Mouse (Mus musculus) midbrain, embryonic 14.5 days (tissue): ENCODE measurements around the gene Plppr3. TPM values are rescaled to one million over a fixed set of nuclear protein-coding genes. Genes with fewer than 3 reads are reported as not detected.

Source experiments
- ATAC-seq: fragments of 200-750 bp; cut with Nextera tagmentation; 2 replicates; pipeline ENCODE4 v1.8.0; 2017; ENCODE audit warnings: moderate number of reproducible peaks, moderate library complexity; ENCODE audit not compliant: low FRiP score, low TSS enrichment
- DNase-seq: peaks from one replicate; pipeline ENCODE4 v3.0.0-alpha.2; 2015
- H3K27ac ChIP-seq: fragments of 300-500 bp; sonication (generic); replicated peaks from 2 replicates; pipeline ENCODE4 v1.5.1; 2014; ENCODE audit warnings: mild to moderate bottlenecking, low read depth, low read length, moderate library complexity
- H3K27me3 ChIP-seq: fragments of 300-500 bp; sonication (generic); 2 replicates; pipeline ENCODE4 v1.6.1; 2014; ENCODE audit warnings: low read length, control low read depth, mixed read lengths; ENCODE audit not compliant: control insufficient read depth, insufficient read depth
- H3K36me3 ChIP-seq: fragments of 300-500 bp; sonication (generic); 2 replicates; pipeline ENCODE4 v1.6.1; 2014; ENCODE audit warnings: low read length, control low read depth; ENCODE audit not compliant: control insufficient read depth, insufficient read depth
- H3K4me1 ChIP-seq: fragments of 300-500 bp; sonication (generic); 2 replicates; pipeline ENCODE4 v1.6.1; 2014; ENCODE audit warnings: mild to moderate bottlenecking, antibody characterized with exemption, low read length, control low read depth; ENCODE audit not compliant: control insufficient read depth, insufficient read depth
- H3K4me2 ChIP-seq: fragments of 300-500 bp; sonication (generic); 2 replicates; pipeline ENCODE4 v1.6.1; 2014; ENCODE audit warnings: mild to moderate bottlenecking, low read length, moderate library complexity
- H3K4me3 ChIP-seq: fragments of 300-500 bp; sonication (generic); replicated peaks from 2 replicates; pipeline ENCODE4 v1.5.1; 2014; ENCODE audit warnings: low read depth, low read length
- H3K9ac ChIP-seq: fragments of 300-500 bp; sonication (generic); replicated peaks from 2 replicates; pipeline ENCODE4 v1.6.1; 2014; ENCODE audit warnings: mild to moderate bottlenecking, low read length, moderate library complexity
- H3K9me3 ChIP-seq: fragments of 300-500 bp; sonication (generic); 2 replicates; pipeline ENCODE4 v1.6.1; 2016; ENCODE audit warnings: low read length, control low read depth, mixed read lengths; ENCODE audit not compliant: control insufficient read depth
- WGBS: fragments of 180-500 bp; shearing (Covaris S2); extraction: QIAGEN DNeasy Blood & Tissue Kit; methylation state at CpG from one replicate; pipeline ENCODE4 v1.1.7; 2014; 5-methylcytosine and 5-hydroxymethylcytosine counted together
- polyA plus RNA-seq: library from polyadenylated mRNA; unstranded; fragments of >200 nt; fragmentation: Nextera tagmentation; extraction: Ambion mirVana; gene quantifications from 2 replicates; pipeline ENCODE4 v1.2.1, GENCODE M21; 2014

Gene Plppr3
- polyA plus RNA-seq, 1 experiment from 2014 or later, result 342 TPM

- under 1% methylated on average over 75 of the region's 75 CpGs for WGBS
- peak; percentile 93 for ATAC-seq
Observed at GRCm38 (mm10) chr10:79853860-79854795, 20.3 kb downstream of the Plppr3 start, which contains the start of gene Ptbp1. TSS of gene Ptbp1 (plus strand) at chr10:79854427.

GRCm38 (mm10) chr10:79853392-79853791 lies 21.0 kb downstream of the Plppr3 start:
- Histone ChIP-seq H3K27me3 (no peaks in the 10 kb centered on the region), H3K4me2 (peak overlapping the region; percentile 90), H3K36me3 (peaks cover 11% of the 10 kb centered on the region), H3K9me3 (no peaks in the 10 kb centered on the region), H3K4me3 (peak overlapping the region; percentile 98), H3K27ac (peak overlapping the region; percentile 100), H3K4me1 (peaks cover 55% of the 10 kb centered on the region), H3K9ac (peak overlapping the region; percentile 74)
- ATAC-seq (peak; percentile 41), DNase-seq (peak; percentile 94)
- WGBS, result 0% methylated on average over 15 of the region's 15 CpGs

More at GRCm38 (mm10) chr10:79853860-79854795, 20.3 kb downstream of the Plppr3 start, which contains the start of gene Ptbp1:
- H3K4me2 ChIP-seq, result peak within 1 kb of the TSS; percentile 93
- peaks cover 18% of the 10 kb centered on the region for H3K36me3 ChIP-seq
- peak within 1 kb of the TSS; percentile 98 for H3K4me3 ChIP-seq
- peaks cover 56% of the 10 kb centered on the region for H3K4me1 ChIP-seq
- H3K9me3 ChIP-seq, result no peaks in the 10 kb centered on the region
- peak within 1 kb of the TSS; percentile 93 for H3K9ac ChIP-seq
- peak; percentile 100 for DNase-seq
- no peaks in the 10 kb centered on the region for H3K27me3 ChIP-seq
- H3K27ac ChIP-seq, result peak within 1 kb of the TSS; percentile 100

- Histone ChIP-seq H3K4me3 (peak overlapping the region; percentile 98), H3K27ac (peak overlapping the region; percentile 100), H3K4me1 (peaks cover 49% of the 10 kb centered on the region), H3K36me3 (peaks cover 11% of the 10 kb centered on the region), H3K27me3 (no peaks in the 10 kb centered on the region), H3K9ac (peak overlapping the region; percentile 74), H3K4me2 (peak overlapping the region; percentile 90), H3K9me3 (no peaks in the 10 kb centered on the region)
- WGBS, result 14% methylated on average over 8 of the region's 8 CpGs
- DNase-seq (no peak), ATAC-seq (no peak)
Observed at GRCm38 (mm10) chr10:79852827-79853226, 21.6 kb downstream of the Plppr3 start.

- Histone ChIP-seq H3K9ac (peak overlapping the region; percentile 74), H3K36me3 (peaks cover 7% of the 10 kb centered on the region), H3K9me3 (no peaks in the 10 kb centered on the region), H3K4me2 (peak overlapping the region; percentile 90), H3K27me3 (no peaks in the 10 kb centered on the region), H3K4me3 (peak overlapping the region; percentile 98; the same call in 1 of the 2 replicates), H3K27ac (peak overlapping the region; percentile 100), H3K4me1 (peaks cover 43% of the 10 kb centered on the region)
- DNase-seq (no peak), ATAC-seq (no peak)
- WGBS, result 59% methylated on average over 9 of the region's 9 CpGs
Observed at GRCm38 (mm10) chr10:79852107-79852789, 22.2 kb downstream of the Plppr3 start.

GRCm38 (mm10) chr10:79851653-79852052 lies 22.8 kb downstream of the Plppr3 start:
- H3K27ac ChIP-seq, result peak overlapping the region; percentile 100
- no peak for ATAC-seq
- 0 out of 2 replicates have a peak overlapping the region, but pooled peaks have one; percentile 74 for H3K9ac ChIP-seq
- 90% methylated on average over 3 of the region's 3 CpGs for WGBS
- no peaks in the 10 kb centered on the region for H3K9me3 ChIP-seq
- H3K4me3 ChIP-seq, result no peak overlapping the region
- H3K4me2 ChIP-seq, result peak overlapping the region; percentile 90
- peaks cover 37% of the 10 kb centered on the region for H3K4me1 ChIP-seq
- DNase-seq, result no peak
- peaks cover under 1% of the 10 kb centered on the region for H3K36me3 ChIP-seq
- no peaks in the 10 kb centered on the region for H3K27me3 ChIP-seq

- 88% methylated on average over 8 of the region's 8 CpGs for WGBS
- Histone ChIP-seq H3K4me1 (peaks cover 26% of the 10 kb centered on the region), H3K9me3 (no peaks in the 10 kb centered on the region), H3K27ac (no peak overlapping the region), H3K27me3 (no peaks in the 10 kb centered on the region), H3K4me2 (no peak overlapping the region), H3K36me3 (no peaks in the 10 kb centered on the region), H3K9ac (no peak overlapping the region), H3K4me3 (no peak overlapping the region)
- DNase-seq (no peak), ATAC-seq (no peak)
Observed at GRCm38 (mm10) chr10:79849941-79850628, 24.3 kb downstream of the Plppr3 start.

- Histone ChIP-seq H3K4me3 (no peak overlapping the region), H3K9me3 (no peaks in the 10 kb centered on the region), H3K27ac (no peak overlapping the region), H3K4me1 (peaks cover 12% of the 10 kb centered on the region), H3K36me3 (no peaks in the 10 kb centered on the region), H3K4me2 (no peak overlapping the region), H3K9ac (no peak overlapping the region), H3K27me3 (no peaks in the 10 kb centered on the region)
- 67% methylated on average over 5 of the region's 5 CpGs for WGBS
- ATAC-seq (no peak), DNase-seq (no peak)
Observed at GRCm38 (mm10) chr10:79846553-79846952, 27.9 kb downstream of the Plppr3 start.

- no peak overlapping the region for H3K27ac ChIP-seq
- 63% methylated on average over 6 of the region's 6 CpGs for WGBS
- H3K9ac ChIP-seq, result no peak overlapping the region
- H3K9me3 ChIP-seq, result no peaks in the 10 kb centered on the region
- peak; percentile 64 for DNase-seq
- no peak overlapping the region for H3K4me3 ChIP-seq
- no peak for ATAC-seq
- no peaks in the 10 kb centered on the region for H3K27me3 ChIP-seq
- H3K4me2 ChIP-seq, result no peak overlapping the region
- no peaks in the 10 kb centered on the region for H3K36me3 ChIP-seq
- peaks cover 17% of the 10 kb centered on the region for H3K4me1 ChIP-seq
Observed at GRCm38 (mm10) chr10:79843476-79843875, 31.0 kb downstream of the Plppr3 start.
